Mouse (Mus musculus) heart, postnatal 25 days (tissue): ENCODE measurements at regions not wholly inside any gene's neighbourhood (a gene's known extent, or its start where the extent isn't known, plus 50 kb on each side); places are given as distances from the start of the nearest gene placed in this dataset.

ENCODE experiments used
- DNase-seq: peaks from one replicate; pipeline ENCODE4 v3.0.0; 2022; ENCODE audit warnings: low spot score
- intact Hi-C: fragments of 180-260 bp; cut with DNase I; formaldehyde crosslinking; loops from one replicate; pipeline ENCODE4 v1.15.1; 2025

DNA sequence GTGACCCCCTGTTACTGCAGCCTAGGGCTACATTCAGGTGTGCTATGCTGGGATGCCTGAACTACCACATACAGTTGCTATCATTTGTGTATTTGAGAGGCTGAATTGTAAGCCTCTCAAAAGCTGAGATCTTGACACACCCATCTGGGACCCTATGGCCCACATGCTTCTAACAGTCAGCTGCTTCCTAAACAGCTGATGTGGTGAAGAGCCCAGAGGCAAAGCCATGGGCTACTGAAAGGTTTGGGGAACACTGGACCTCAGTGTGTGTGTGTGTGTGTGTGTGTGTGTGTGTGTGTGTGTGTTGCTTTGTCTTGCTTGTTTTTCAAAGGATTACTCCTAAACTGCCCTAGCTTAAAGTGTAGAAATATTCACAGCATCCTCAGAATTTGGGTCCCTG lies 75.0 kb downstream of the Lbh start:
- intact Hi-C loops, result no loop called here
- DNase-seq, result no peak

DNA sequence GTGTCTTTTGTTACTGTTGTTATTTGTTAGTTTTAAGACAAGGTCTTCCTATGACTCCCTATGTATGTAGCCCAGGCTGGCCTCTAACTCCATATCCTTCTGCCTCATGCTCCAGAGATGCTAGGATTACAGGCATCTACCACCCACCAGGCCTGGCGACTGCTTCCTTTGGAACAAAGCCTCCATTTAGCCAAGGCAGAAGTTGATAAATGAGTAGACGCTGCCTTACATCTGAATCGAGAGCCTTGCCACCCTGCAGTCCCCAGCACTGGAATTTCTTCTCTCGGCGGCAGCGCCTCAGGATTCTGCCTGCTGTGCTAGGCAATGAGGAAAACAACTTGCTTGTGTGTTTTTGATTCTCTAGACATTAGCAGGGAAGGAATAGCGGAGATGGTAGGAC lies 75.5 kb downstream of the Lbh start:
- intact Hi-C loops, result no loop called here

DNA sequence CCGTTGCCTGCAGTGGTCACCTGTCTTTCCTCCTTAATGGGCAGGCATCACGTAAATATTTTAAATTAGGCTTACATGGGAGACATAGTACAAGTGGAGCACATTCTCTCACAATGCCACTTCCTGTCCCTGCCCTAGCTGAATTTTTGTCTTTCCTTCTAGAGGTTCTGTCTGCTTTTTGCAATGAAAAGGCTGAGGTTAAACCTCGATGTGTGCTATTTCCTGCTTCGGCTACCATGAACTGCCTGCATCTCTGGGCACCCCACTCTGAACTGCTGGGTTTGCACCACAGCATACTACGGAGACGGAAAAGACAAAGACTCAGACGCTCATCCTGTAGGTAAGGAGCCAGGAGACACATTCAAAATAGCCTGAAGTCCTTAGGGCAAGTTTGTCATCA lies 78.4 kb downstream of the Lbh start:
- no peak for DNase-seq
- intact Hi-C loops, result no loop called here

More for the DNA sequence above, 75.5 kb downstream of the Lbh start:
- DNase-seq, result no peak

DNA sequence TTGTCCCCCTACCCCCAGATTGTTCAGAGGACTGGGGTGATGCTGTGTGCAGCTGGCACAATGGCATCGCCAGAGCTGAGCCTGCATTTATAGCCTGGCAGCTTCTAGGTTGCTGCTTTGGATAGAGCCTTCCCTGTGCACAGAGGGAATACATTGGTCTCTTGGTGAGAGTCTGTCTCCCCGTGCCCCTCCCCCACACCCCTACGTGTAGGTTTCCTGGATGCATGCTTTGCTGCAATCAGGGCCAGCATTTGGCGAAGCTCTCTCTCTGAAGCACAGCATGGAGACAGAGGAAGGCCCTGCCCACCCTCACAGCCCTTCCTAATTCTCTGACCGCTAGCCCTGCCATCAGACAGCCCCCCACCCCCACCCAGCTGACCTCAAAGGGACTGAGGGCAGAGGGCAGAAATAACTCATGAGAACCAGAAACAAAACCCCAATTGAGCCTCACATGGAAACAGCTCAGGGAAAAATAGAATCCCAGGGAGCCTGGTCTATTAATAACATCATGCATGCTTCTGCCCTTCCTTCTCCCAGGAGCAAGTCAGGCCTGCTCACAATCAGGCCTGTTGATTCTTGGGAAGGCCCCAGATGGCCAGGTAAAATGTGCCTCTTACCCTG lies 79.3 kb downstream of the Lbh start:
- intact Hi-C loops, result no loop called here
- no peak for DNase-seq

DNA sequence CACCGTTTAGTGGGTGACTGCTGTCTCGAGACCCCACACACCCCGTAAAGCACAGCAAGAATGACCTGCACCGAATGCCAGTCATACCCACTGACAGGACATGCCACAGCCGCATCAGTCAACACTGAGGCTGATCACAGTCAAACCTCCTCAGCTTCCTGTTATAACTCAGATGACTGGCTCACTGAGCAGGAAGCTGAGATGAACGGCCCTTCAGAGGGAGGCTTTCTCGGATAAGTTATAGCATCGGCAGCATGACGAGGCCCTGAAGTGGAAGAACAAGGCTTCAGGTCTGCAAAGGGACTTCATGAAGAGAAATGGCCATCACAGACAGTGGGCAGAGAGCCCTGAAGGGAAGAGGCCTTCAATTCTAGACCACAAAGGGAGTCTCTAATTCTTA lies 87.0 kb downstream of the Lbh start:
- DNase-seq, result no peak
- intact Hi-C loops, result no loop called here

DNA sequence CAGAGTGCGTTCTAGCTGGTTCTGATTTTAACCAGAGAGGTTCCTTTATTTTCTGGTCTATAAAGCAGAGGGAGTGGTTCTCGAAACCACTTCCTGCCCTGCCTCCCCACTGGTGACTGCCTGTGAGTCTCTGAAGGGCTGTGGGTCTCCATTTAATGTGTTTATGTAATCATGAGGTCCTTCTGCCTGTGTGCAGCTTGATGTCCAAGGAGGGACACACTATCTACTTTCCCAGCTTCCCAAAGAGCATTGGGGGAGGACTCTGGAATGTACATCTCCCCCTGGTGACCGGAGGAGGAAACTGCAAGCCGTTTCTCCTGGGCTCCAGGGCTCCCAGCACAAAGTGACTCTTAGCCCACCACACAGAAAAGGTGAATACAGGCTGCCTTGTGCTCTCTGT lies 90.8 kb downstream of the Lbh start:
- intact Hi-C loops, result loop anchor here (2.0 kb wide), 2 partner anchors 92 to 118 kb away; no protein-coding TSS in a partner anchor
- no peak for DNase-seq

DNA sequence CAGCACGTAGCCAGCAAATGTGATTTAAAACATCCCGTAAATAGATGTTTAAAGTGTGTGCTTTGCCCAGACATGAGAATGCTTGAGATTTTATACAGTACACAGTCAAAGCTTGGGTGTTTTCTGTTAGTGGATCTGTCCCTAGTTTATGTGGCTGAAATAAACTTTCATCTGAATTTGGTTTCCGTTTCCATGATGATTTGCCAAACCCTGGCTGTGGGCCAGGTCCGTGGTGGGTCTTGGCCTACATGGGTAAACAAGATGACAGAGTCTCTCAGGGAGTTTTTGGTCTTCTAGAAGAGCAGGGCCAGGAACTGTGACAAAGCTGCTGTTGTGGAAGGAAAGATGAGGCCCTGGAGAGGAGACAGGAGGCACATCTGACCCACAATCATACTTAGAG lies 91.9 kb downstream of the Lbh start:
- peak; percentile 47 for DNase-seq
- intact Hi-C loops, result loop anchor here (2.0 kb wide), 2 partner anchors 93 to 119 kb away; no protein-coding TSS in a partner anchor

DNA sequence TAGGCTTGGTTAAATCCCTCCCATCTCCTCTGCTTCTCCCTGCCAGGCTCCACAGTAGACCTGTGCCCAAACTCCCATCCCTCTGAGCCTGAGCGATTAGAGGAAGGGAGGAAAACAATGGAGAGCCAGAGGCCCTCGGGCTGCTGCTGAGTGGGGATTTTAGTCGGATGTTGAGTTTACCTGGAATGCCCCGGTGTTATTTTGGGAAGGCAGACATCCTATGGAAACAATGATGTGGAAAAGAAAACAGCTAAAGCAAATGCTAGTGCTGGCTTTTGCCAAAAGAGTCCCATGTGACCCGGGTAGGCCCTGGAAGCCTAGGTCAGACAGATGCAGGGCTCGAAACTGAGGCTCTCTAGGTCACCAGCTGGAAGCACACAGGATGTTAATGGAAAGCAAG lies 94.3 kb downstream of the Lbh start:
- DNase-seq, result no peak
- intact Hi-C loops, result no loop called here

DNA sequence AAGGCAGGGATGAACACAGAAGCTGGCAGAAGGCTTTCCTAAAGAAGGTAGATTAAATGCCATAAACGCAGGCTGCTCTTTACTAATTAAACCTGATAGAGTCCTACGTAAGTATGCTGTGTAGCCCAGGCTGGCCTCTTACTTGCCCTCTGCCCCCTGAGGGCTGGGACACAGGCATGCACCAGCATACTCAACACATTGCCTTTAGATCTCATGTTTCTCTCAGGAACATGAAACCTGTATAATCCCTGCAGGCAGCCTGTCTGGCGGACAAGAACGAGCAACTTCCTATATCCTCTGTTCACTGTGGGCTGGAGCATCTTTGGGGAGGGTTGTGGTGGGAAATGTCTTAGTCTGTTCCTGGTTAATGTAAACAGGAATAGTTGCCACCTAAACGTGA lies 94.8 kb upstream of the Lclat1 start:
- DNase-seq, result no peak
- intact Hi-C loops, result no loop called here

DNA sequence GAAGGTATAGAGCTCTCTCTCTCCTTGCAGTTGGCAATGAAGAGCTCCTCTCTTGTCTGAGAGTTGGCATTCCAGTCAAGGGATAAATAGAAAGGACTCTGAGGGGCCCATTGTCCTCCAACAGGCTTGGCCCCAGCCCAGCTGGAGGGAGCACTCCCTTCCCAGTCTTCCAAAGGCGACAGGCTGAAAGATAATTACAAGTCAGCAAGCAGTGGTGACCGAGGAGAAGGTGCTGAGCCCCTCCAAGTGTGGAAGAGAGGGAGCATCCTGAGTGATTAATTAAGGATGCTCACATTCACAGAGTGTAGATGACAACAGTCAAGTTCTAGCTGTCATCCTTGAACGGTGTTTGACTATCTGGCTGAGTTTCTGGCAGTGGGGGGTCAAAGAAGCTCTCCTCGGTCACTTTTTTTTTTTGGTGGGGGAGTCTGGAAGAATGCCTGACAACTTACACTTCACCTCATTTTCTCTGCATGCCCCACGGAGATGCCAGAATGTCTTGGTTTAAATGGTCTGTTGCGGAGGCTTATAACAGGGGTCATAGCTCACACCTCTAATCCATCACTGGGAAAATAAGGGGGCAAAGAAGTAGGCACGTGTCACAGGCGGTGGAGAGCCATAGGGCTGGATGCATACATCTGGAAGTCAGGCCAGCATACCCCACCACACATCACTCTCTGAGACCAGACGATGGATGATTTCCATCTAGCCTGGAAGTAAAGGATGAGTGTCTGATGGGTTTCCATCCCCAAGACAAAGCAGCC lies 93.5 kb upstream of the Lclat1 start:
- no peak for DNase-seq
- intact Hi-C loops, result no loop called here

DNA sequence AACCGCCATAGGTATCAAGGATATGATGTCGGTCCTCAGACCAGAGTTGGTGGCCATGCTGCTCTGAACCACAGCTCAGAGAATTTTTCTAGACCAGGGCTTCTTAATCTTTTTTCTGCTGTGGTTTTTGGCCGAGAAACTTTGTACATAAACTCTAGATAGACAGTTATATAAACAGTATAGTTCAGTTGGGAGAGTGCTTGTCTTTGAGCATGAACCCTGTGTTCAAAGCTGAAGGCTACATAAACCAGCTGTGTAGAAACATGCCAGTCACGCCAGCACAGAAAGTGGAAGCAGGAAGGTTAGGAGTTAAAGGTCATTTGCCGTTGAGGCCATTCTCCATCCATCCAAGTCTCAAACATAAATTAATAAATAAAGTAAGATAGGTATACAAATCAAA lies 90.6 kb upstream of the Lclat1 start:
- intact Hi-C loops, result no loop called here
- no peak for DNase-seq

DNA sequence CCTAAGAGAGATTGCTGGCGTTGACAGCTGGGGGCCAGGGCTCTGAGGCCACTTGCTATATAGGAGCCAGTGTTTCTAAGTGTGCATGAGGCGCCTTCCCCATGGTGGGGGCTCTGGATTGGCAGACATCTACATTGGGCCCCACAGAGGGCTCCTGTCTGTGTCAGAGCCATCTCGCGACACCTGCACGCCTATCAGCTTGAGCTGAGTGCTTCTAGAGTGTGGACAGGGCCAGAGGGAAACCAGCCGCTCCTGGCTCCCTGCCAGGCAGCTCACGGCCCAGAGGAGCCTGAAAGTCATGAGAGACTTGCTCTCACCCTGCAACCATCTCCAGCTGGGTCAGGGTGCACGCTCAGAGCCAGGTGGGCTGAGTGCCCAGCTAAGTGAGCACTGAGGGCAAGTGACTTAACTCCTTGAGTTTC lies 85.1 kb upstream of the Lclat1 start:
- DNase-seq, result peak; percentile 77
- intact Hi-C loops, result loop anchor here (1.0 to 10.0 kb wide), 4 partner anchors 45 to 272 kb away; partner anchors contain the start of gene Lbh

DNA sequence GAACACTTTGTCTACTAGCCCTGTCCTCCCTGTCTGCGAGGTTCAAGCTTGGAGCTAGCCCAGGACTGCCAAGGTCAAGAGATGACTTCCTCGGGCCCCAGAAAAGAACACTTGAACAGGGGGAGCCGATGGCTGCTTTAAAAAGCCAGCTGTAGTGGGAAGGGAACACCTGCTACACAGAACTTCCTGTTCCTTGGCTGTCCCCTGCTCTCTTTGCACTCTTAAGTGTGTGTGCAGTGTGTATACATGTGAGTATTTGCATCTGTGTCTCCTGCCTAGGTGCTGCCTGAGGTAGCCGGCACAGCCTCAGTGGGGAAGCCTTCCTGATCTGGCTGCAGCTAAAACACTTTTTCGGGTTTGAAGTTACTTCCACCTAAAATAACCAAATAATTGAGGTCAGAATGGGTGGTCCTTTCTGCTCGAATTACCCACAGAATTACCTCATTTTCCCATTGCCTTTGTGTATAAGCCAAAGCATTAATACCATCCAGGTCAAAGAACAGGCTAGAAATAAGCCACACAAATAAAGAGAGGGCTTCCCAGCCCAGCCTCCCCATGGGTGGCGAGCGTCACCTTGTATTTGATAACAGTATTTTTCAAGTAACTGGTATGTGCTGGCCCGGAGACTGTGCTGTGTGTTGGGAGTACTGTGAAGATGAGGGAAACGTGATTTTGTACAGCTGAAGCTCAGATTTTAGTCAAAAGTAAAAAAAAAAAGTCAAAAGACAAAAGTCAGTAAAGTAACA lies 84.2 kb upstream of the Lclat1 start:
- intact Hi-C loops, result loop anchor here (5.0 to 10.0 kb wide), 3 partner anchors 44 to 271 kb away; partner anchors contain the start of gene Lbh
- DNase-seq, result no peak

DNA sequence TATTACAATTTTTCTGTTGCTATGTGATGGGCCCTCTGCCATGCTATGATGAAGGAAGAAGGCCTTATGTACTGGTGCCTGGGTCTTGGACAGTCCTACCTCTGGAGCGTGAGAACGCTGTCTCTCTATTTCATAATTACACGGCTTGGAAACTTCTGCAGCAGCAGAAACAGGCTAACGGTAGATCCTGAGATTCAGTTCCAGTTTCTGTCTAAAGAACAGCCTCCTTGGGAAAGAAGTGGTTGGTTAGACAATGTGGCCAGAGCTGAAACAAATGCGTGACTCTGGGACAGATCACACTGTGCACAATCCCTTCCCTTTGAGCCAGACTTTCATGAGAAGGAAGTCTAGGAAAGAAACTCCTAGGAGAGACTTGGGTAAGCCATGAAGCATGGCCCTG lies 80.7 kb upstream of the Lclat1 start:
- intact Hi-C loops, result loop anchor here (10.0 kb wide), 1 partner anchor 268 kb away; no protein-coding TSS in a partner anchor
- no peak for DNase-seq

DNA sequence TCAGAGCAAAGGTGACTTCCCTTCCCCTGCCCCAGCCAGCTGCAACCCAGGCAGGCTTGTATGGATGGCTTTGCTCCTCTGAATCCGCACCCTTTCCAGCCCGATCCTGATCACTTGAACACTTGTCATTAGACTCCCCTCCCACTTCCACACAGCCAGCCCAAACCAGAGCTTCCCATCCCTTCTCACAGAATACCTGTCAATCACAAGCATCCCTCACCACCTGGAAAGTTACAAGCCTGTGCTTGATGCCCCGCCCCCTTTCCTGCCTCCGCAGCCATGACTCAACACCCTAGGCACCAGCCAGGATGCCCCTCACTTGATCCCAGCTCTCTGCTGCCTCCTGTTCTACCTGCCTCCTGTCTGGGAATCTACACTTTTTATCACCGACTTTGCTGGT lies 76.0 kb upstream of the Lclat1 start:
- intact Hi-C loops, result no loop called here
- DNase-seq, result no peak

DNA sequence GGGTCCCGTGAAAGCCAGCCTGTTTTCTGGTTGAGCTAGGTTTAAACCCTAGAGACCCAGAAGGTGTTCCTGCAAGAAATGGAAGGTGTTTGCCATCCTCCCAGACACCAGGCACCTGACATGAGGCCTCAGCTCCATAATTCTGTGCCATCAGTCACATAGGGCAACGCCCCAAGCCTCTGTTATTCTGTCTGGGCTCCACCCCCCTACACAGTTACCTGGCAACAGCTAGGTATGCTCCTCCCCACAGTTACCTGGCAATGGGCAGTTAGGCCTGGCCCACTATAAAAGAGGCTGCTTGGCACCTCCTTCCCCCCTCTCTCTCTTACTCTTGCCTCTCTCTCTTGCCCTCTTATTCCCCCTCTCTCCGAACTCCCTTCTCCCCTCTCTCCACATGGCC lies 75.5 kb upstream of the Lclat1 start:
- intact Hi-C loops, result no loop called here
- DNase-seq, result no peak

DNA sequence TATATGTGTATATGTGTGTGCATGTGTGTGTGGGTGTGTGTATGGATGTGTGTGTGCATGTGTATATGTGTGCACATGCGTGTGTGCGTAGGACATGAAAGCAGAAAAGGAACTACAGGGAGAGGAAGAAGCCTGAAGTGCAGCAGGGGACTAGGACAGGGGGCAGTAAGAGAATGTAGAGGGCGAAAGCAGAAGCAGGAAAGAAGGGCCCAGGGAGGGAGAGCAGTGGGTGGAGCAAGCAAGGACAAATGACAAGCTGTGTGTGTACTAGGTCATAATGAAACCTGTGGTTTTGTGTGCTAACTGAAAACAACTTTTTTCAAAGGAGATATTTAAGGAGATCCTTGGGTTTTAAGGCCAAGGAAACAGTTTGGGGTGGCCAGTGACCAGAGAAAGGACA lies 73.4 kb upstream of the Lclat1 start:
- intact Hi-C loops, result no loop called here
- DNase-seq, result no peak

DNA sequence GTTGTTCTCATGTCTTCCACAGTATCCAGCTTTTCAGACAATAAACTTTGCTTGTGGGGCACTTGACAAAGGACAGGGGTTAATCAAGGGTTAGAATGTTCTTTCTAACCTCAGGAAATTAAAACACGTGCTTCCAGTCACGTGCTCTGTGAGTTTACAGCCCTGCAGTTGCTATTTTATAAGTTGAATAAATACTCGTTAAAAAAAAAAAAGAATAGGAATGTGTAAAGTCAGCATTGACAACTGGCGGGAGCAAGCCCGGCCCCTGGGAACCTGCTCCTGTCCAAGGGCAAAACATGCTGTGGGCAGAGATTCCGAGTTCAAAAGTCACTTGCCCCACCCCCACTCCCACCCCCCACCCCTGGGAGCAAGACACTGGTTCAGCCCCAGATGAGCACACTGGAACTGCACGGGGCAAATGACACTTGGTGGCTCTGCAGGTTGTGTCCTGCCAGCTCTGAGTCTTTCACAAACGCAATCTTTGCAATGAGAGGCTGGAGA lies 72.8 kb upstream of the Lclat1 start:
- intact Hi-C loops, result no loop called here
- DNase-seq, result no peak

DNA sequence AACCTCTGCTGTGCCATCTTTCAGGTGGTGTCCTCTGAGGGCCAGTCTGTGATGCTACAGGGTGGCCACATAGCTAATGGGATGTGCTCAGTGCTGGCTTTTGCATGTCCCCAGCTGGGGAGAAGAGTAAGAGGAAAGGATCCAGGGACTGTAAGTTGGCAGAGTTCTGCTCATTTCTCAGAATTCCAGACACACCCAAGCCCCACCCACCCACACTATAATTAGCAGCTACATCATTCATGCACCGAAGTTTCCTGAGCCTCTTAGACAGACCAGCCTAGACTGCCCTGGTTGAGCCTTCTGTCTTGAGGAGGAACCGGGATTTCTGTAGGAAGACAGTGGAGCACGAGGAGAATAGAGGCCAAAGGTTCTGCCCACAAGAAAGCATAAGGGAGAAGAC lies 70.9 kb upstream of the Lclat1 start:
- DNase-seq, result no peak
- intact Hi-C loops, result no loop called here

DNA sequence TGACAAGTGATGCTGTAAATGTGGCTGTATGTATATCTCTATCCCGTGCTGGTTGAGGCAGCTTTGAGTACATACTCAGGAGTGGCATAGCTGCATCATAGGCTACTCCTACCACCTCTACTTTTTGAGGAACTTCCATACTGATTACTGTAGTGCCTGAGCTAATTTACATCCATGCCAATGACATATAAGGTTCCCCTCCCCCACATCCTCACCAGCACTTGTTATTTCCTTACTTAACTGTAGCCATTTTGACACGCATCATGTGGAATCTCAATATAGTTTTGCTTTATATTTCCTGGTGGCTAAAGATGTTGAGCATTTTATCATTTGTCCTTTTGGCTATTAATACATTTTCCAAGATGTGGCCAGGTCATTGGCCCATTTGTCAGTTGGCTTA lies 69.2 kb upstream of the Lclat1 start:
- intact Hi-C loops, result no loop called here
- DNase-seq, result no peak
